11 mouse cellular contexts compared by ENCODE assay signal in genomic region chrX:77563616-77564015, GRCm38 (mm10).
"Had no signal": no experiment of that assay in that cellular context is flagged by ENCODE, and none has a peak within 500 bp of the region (broad histone marks: within the 10 kb centered on the region; RNA-seq: fewer than 3 reads in every experiment).

No protein-coding gene starts in this region.

- DNase-seq: retina, postnatal 1 day; right cerebral cortex, postnatal 14 days; right cerebral cortex, postnatal 25 days; right cerebral cortex, postnatal 4 days; spleen, adult 18-20 months; thymus, adult 18-20 months; thymus, adult 2 months; thymus, postnatal 14 days; thymus, postnatal 25 days; thymus, postnatal 36 days; thymus, postnatal 4 days had no signal
